27 mouse cellular contexts compared by ENCODE assay signal in genomic region chr17:64893182-64893902, GRCm38 (mm10). TPM values are rescaled to one million over a fixed set of nuclear protein-coding genes. Genes with fewer than 3 reads are reported as not detected.
DNase-seq lines count a peak whose midpoint lies in the region; ATAC-seq and TF ChIP-seq lines count a peak whose summit lies in the region.
"Had no signal": no experiment of that assay in that cellular context is flagged by ENCODE, and none has a peak within 500 bp of the region (broad histone marks: within the 10 kb centered on the region; RNA-seq: fewer than 3 reads in every experiment).

No protein-coding gene starts in this region.

- no peak overlapping the region for H3K4me2 ChIP-seq in liver, postnatal 0 days (ENCODE audit: low read depth, low read length)
- no peak overlapping the region for H3K4me2 ChIP-seq in liver, embryonic 12.5 days
- H3K4me2 ChIP-seq: embryonic facial prominence, embryonic 13.5 days; heart, embryonic 13.5 days had no signal

- H3K4me3 ChIP-seq in liver, postnatal 0 days (ENCODE audit: low read depth, low read length) = no peak overlapping the region
- no peak overlapping the region for H3K4me3 ChIP-seq in liver, embryonic 12.5 days
- no peak overlapping the region for H3K4me3 ChIP-seq in cerebellum, adult 2 months (replicated peaks; ENCODE audit: insufficient read depth, low read depth, low read length)
- H3K4me3 ChIP-seq: embryonic facial prominence, embryonic 13.5 days; heart, embryonic 13.5 days; megakaryocyte, embryonic 14.5 days had no signal

- TF ChIP-seq EP300 in liver, postnatal 0 days (IDR thresholded peaks at IDR 0.05; ENCODE audit: low read depth) = no peak

- TF ChIP-seq CTCF in liver, postnatal 0 days (IDR thresholded peaks at IDR 0.05; ENCODE audit: low read depth) = peak; percentile 27; the same call in 1 of the 2 replicates
- no peak for TF ChIP-seq CTCF in cerebellum, adult 2 months (IDR thresholded peaks at IDR 0.05; ENCODE audit: borderline replicate concordance, insufficient read depth, low read depth, low read length)

- H3K4me1 ChIP-seq in liver, postnatal 0 days (ENCODE audit: insufficient read depth) = no peaks in the 10 kb centered on the region
- no peaks in the 10 kb centered on the region for H3K4me1 ChIP-seq in liver, embryonic 12.5 days
- H3K4me1 ChIP-seq in cerebellum, adult 2 months (ENCODE audit: control insufficient read depth, insufficient read depth, low read length) = peaks cover 9% of the 10 kb centered on the region
- H3K4me1 ChIP-seq: embryonic facial prominence, embryonic 13.5 days; heart, embryonic 13.5 days; megakaryocyte, embryonic 14.5 days had no signal

- no peaks in the 10 kb centered on the region for H3K9me3 ChIP-seq in liver, postnatal 0 days (ENCODE audit: low read length)
- H3K9me3 ChIP-seq in liver, embryonic 12.5 days (replicated peaks) = no peaks in the 10 kb centered on the region
- H3K9me3 ChIP-seq: embryonic facial prominence, embryonic 13.5 days; heart, embryonic 13.5 days; megakaryocyte, embryonic 14.5 days had no signal

- peak; percentile 88 for ATAC-seq in cerebellum, adult (ENCODE audit: insufficient number of reproducible peaks, low FRiP score, low TSS enrichment)
- ATAC-seq in liver, postnatal 0 days = no peak
- ATAC-seq in liver, embryonic 12.5 days = no peak
- ATAC-seq in megakaryocyte progenitor cell, adult 5-6 weeks (replicated peaks; ENCODE audit: poor library complexity) = peak; percentile 52
- ATAC-seq: midbrain, embryonic 16.5 days had no signal

- no peak for TF ChIP-seq POLR2A in cerebellum, adult 2 months (IDR thresholded peaks at IDR 0.05; ENCODE audit: borderline replicate concordance, insufficient read depth, low read length)

- no peak overlapping the region for H3K27ac ChIP-seq in liver, postnatal 0 days (ENCODE audit: low read depth)
- no peak overlapping the region for H3K27ac ChIP-seq in liver, embryonic 12.5 days
- peak overlapping the region; percentile 46; the same call in 1 of the 2 replicates for H3K27ac ChIP-seq in cerebellum, adult 2 months (ENCODE audit: insufficient read depth, low read length)
- H3K27ac ChIP-seq: embryonic facial prominence, embryonic 13.5 days; heart, embryonic 13.5 days had no signal

- H3K36me3 ChIP-seq in liver, postnatal 0 days (replicated peaks; ENCODE audit: insufficient read depth, low read length) = no peaks in the 10 kb centered on the region
- H3K36me3 ChIP-seq in liver, embryonic 12.5 days = no peaks in the 10 kb centered on the region
- H3K36me3 ChIP-seq: embryonic facial prominence, embryonic 13.5 days; heart, embryonic 13.5 days had no signal

- 56% methylated on average over 7 of the region's 7 CpGs for WGBS in liver, postnatal 0 days (ENCODE audit: insufficient replicate concordance)
- 53% methylated on average over 7 of the region's 7 CpGs for WGBS in liver, embryonic 12.5 days (ENCODE audit: insufficient replicate concordance)
- WGBS in cerebellum, adult 2 months = 24% methylated on average over 7 of the region's 7 CpGs

- DNase-seq in cerebellum, postnatal 4 days (ENCODE audit: low spot score in 2 of 2) = no peak
- no peak for DNase-seq in liver, postnatal 0 days
- DNase-seq in cerebellum, adult 2 months = peak; percentile 69 to 85
- no peak for DNase-seq in thymus, postnatal 36 days
- no peak for DNase-seq in ovary, adult 18-20 months (ENCODE audit: low spot score)
- DNase-seq: adrenal gland, adult 8-10 months; heart, adult 11 months; heart, postnatal 36 days; layer of hippocampus, postnatal 36 days; left cerebral cortex, postnatal 4 days; spleen, adult 18-20 months; thymus, postnatal 25 days had no signal

- H3K27me3 ChIP-seq in liver, postnatal 0 days (ENCODE audit: insufficient read depth, low read length) = no peaks in the 10 kb centered on the region
- no peaks in the 10 kb centered on the region for H3K27me3 ChIP-seq in liver, embryonic 12.5 days (replicated peaks)
- H3K27me3 ChIP-seq in cerebellum, adult 2 months (ENCODE audit: control insufficient read depth, insufficient read depth, low read length) = no peaks in the 10 kb centered on the region
- H3K27me3 ChIP-seq: heart, embryonic 13.5 days; megakaryocyte, embryonic 14.5 days had no signal

- no peak overlapping the region for H3K9ac ChIP-seq in liver, postnatal 0 days (replicated peaks)
- no peak overlapping the region for H3K9ac ChIP-seq in liver, embryonic 12.5 days
- H3K9ac ChIP-seq: embryonic facial prominence, embryonic 13.5 days; heart, embryonic 13.5 days had no signal

RNA-seq across cellular contexts. Expression of gene 4930583I09Rik, which starts 57.5 kb away (rescaled TPM):
- polyA plus RNA-seq in liver, postnatal 0 days (2015; fragmentation: Nextera tagmentation; extraction: Ambion mirVana) = not detected in 2 replicates
- not detected in 2 replicates for polyA plus RNA-seq in liver, embryonic 12.5 days (2016; fragmentation: Nextera tagmentation; extraction: Ambion mirVana)
- not detected in 2 replicates for polyA plus RNA-seq in cerebellum, adult 2 months (2012; rRNA removed)
- total RNA-seq in megakaryocyte progenitor cell, adult 5-6 weeks (2015) = not detected in 2 replicates
- not detected in 2 replicates for total RNA-seq in megakaryocyte progenitor cell, adult 5-6 weeks (2017)
- total RNA-seq: adrenal gland, adult 8-10 months; heart, postnatal 36 days; layer of hippocampus, postnatal 36 days; left cerebral cortex, postnatal 4 days; liver, adult 2 months had no signal
- polyA plus RNA-seq: brain, embryonic 14.5 days; cortical plate, adult 2 months; embryonic facial prominence, embryonic 13.5 days; heart, embryonic 13.5 days; kidney, embryonic 14.5 days; large intestine, adult 2 months; liver, adult 2 months; lung, embryonic 16.5 days; midbrain, embryonic 16.5 days; neural tube, embryonic 11.5 days; stomach, embryonic 16.5 days had no signal

Comparison
In these comparisons a context has a peak if more than half of its experiments do, and no peak if none do; other contexts are left out.
1. DNase-seq: peak in cerebellum, adult 2 months (2 of 2); none in cerebellum, postnatal 4 days (0 of 2), liver, postnatal 0 days (single experiment), thymus, postnatal 36 days (0 of 2) and ovary, adult 18-20 months (single experiment).
2. ATAC-seq: peak in cerebellum, adult (single experiment) and megakaryocyte progenitor cell, adult 5-6 weeks (single experiment); none in liver, postnatal 0 days (single experiment) and liver, embryonic 12.5 days (single experiment).